Mouse (Mus musculus) spleen, adult 2 months (tissue): ENCODE measurements at regions not wholly inside any gene's neighbourhood (a gene's known extent, or its start where the extent isn't known, plus 50 kb on each side); places are given as distances from the start of the nearest gene placed in this dataset.

ENCODE experiments used
- CTCF ChIP-seq: fragments of 200-500 bp; IDR thresholded peaks from 2 replicates; pipeline ENCODE4 v1.5.1; 2011; ENCODE audit warnings: mild to moderate bottlenecking, inconsistent platforms; ENCODE audit not compliant: insufficient read depth, insufficient read length, insufficient replicate concordance; ENCODE audit errors: extremely low read depth
- POLR2A ChIP-seq: fragments of 200-500 bp; IDR thresholded peaks from 2 replicates; pipeline ENCODE4 v1.6.1; 2011; ENCODE audit warnings: low read depth, low read length, inconsistent platforms

DNA sequence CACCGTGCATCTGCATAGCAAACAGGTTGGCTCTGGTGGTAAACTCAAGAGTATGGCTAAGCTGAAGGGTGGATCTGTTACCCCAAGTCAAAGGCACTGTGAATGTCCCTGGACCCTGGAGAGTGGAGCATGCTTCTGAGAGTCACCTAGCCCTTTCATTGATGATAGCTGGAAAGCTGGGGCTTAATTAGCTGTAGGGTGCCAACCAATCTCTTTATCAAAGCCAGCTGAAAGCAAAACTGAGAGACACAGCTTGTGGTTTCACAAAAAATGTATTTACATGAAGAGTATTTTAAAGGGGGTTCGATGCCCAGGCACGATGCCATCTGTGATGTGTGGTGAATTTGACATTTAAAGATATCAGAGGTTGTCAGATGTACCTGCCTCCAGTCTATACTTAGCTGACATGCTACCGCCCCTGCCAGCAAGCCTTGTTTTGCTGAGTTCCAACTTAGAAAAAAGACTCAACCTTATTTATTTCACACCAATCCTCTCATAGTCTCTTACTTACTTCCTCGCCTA lies 209.3 kb upstream of the Spdye4c start:
- TF ChIP-seq POLR2A (no peak), CTCF (no peak)
